Mouse (Mus musculus) mouse embryonic stem cell (cell line): ENCODE measurements around the gene Drd4.

Experiments used
- in situ Hi-C, 2 experiments: fragments of 300-500 bp; cut with MboI; formaldehyde crosslinking; loops; 1 replicate in 1 of 2; 3 replicates in 1 of 2; pipeline ENCODE4 v1.14.3; 2019 to 2020; ENCODE audit warnings: low sequenced_read_pairs in 2 of 2, low pct_unique_long_range_greater_than_20kb in 1 of 2, mixed read lengths in 1 of 2; ENCODE audit not compliant: unreplicated experiment in 1 of 2

Drd4 gene

DNA sequence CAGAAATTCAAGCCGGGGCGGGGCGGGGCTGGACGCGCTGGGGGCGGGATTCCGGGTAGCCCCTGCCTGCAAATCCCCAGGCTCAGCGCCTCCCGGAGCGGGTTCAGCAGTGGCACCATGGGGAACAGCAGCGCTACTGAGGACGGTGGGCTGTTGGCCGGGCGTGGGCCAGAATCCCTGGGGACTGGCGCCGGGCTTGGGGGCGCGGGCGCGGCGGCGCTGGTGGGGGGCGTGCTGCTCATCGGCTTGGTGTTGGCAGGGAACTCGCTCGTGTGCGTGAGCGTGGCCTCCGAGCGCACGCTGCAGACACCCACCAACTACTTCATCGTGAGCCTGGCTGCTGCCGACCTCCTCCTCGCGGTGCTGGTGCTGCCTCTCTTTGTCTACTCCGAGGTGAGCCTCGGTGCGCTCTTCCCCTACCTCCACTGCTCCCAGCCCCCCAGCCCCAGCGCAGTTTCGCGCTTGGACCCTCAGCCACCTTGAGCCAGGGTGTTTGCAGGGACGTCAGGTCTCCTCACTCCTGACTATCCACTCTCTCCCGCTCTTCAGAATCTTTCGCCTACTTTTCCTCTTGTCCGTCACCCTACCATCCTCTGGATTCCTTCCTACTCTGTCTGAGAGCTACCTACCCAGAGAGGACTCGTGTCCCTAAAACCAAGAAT is at the start of gene Drd4:
TSS of gene Drd4 (plus strand) at position 86 of the 662 bp plus-strand sequence.
- in situ Hi-C loops: no loop called here

DNA sequence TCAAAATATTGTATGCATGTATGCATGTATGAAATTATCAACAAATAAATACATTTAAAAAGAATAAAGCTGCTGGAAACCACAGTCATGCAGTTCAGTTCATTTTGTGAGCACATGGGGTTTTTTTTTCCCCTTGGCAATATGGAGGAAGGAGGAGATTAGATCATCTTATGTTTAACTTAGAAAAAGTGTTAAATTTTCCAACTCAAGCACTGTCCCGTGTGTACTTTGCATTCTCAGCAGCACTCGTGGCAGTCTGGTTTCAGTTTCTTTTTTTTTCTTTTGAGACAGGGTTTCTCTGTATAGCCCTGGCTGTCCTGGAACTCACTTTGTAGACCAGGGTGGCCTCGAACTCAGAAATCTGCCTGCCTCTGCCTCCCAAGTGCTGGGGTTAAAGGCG is 41.3 kb upstream of the Drd4 start:
- in situ Hi-C loops: loop anchor here (5.0 to 10.0 kb wide), 2 partner anchors 62 to 64 kb away; no protein-coding TSS in a partner anchor

- in situ Hi-C loops: loop anchor here in 1 of 2 experiments (10.0 kb wide), 1 partner anchor 59 kb away; no protein-coding TSS in a partner anchor
These were observed 35.6 kb upstream of the Drd4 start for GRCm38 (mm10) chr7:141256159-141256558.

DNA sequence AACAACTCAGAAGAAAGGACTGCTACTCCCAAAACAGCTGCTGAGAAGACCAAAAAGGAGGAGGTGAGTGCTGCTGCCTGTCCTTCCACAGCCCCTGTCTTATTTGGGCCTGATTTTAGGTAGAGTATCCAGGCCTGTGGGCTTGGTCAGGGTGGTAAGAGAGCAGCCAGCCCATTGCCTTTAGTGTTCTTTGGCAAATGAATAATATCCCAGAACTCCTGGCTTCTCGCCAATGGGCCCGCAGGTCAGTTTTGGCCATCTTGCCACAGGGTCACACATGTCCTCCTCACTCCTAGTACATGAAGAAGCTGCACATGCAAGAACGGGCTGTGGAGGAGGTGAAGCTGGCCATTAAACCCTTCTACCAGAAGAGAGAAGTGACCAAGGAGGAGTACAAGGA is 30.3 kb upstream of the Drd4 start:
- in situ Hi-C loops: no loop called here

GRCm38 (mm10) chr7:141263640-141264039 is 28.2 kb upstream of the Drd4 start:
- in situ Hi-C loops: no loop called here

GRCm38 (mm10) chr7:141264041-141264700 is 27.6 kb upstream of the Drd4 start:
- in situ Hi-C loops: no loop called here

- in situ Hi-C loops: no loop called here
These were observed 26.9 kb upstream of the Drd4 start for GRCm38 (mm10) chr7:141264761-141265410.

- in situ Hi-C loops: no loop called here
These were observed 26.4 kb upstream of the Drd4 start for GRCm38 (mm10) chr7:141265411-141265738.

- in situ Hi-C loops: no loop called here
These were observed 25.9 kb upstream of the Drd4 start, which contains the start of gene Irf7 for GRCm38 (mm10) chr7:141265739-141266561. Gene Irf7 (minus strand): TSS chr7:141266481.

- in situ Hi-C loops: no loop called here
These were observed 23.1 kb upstream of the Drd4 start for GRCm38 (mm10) chr7:141268466-141269272.

DNA sequence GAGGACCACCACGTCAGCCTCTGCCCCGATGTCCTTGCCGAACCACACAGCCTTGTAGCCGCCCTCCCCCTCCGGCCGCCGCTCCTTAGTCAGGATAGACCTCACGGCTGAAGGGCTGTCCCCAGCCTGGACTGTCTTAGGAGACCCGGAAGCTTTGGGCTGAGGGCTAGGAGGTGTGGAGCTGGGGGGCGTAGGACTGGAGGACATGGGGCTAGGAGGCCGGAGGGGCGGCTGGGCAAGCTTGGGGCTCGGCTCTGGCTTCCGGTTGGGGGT is 22.6 kb upstream of the Drd4 start:
- in situ Hi-C loops: no loop called here

DNA sequence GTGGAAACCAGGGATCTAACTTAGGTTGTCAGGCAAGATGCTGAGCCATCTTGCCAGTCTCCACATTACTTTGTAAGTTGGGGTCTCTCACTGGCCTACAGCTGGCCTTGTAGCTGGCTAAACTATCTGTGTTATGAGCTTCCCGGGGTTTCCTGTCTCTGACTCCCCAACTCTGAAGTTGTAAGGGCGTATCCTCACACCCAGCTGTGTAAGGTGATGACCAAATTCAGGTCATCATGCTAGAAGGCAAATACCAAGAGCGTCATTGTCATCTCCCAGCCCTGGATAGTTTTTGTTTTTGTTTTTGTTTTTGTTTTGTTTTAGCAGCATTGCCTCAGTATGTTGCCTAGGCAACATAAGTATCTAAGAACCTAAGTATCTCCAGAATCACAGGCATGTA is 21.2 kb upstream of the Drd4 start:
- in situ Hi-C loops: no loop called here

DNA sequence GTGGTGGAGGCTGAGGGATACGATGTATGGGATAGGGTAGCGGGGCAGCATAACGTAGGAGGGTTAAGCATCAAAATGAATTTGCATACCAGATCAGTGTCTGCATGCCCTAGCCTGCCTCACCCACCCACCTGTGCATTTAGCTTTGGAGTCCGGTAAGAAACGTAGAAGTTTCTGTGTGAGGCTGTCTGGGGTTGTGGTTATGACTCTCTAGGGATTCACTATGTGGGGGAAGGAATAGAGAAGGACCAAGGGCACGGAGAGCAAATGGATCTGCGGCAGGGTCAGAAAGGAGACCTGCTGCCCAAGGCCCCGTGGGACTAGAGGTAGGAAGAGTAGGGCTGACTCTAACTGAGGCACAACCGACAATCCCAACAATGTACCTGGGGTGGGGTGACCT is 16.4 kb upstream of the Drd4 start:
- in situ Hi-C loops: no loop called here

DNA sequence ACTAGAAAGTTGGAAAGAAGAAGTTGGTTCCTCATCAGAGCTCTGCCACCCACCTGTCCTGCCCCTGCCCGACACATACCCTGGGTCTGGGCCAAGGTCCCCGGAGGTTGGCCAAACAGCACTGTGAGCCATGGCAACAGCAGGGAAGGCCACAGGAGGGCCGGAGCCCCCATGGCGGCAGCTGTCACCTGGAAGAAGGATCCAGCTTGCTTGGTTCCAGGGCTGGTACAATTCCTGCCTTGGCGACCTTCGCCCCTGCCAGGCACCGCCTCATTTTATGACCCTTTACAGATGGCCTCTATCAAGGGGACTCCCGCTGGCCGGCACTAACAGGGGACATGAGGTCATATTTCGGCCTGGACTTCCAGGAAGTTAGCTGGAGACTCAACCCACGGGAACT is 15.3 kb upstream of the Drd4 start, which contains the start of gene Cdhr5:
TSS of gene Cdhr5 (minus strand) at position 241 of the 400 bp plus-strand sequence.
- in situ Hi-C loops: no loop called here

GRCm38 (mm10) chr7:141277701-141278678 is 13.8 kb upstream of the Drd4 start:
- in situ Hi-C loops: no loop called here

DNA sequence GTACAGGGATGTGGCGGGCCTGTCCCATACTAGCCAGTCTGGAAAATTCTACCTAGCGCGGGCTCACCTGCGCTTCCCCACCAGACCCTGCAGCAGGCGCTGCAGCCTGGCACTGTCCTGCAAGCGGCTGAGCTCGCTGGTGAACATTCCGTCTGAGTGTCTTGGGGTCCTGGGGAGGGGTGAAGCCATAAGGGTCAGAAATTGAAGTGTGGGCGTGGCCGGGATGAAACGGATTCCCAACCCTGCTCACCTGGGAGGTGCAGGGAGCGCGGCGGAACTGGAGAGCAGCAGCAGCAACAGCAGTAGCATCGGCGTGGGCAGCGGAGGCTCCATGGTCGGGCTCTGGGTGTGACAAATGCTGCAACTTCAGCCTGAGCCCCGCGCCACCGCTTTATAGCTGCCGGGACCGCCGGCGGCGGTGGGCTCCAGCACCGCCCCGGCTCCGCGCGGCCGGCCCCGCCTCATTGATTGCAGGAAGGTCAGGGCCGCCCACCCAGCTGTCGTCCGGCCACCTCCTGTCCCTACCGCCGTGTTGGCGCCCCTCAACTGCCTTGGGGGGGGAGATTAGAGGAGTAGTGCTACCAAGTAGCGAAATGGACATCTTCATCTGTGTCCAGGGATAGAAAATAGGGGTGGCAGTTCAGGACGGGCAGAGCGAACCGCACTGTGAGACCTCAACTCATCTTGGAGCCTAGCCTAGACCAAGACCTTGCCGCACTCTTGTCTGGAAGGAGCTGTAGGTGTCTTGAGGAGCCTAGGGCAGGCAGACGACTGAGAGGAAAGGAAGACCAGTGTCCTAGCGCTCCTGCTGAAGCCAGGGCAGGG is 12.8 kb upstream of the Drd4 start, which contains the start of gene Sct:
TSS of gene Sct (minus strand) at position 368 of the 825 bp plus-strand sequence.
- in situ Hi-C loops: no loop called here
